In genomic region chr10:7702586-7702985, GRCm38 (mm10) we compare ENCODE assay signal across 25 mouse cellular contexts. TPM values are rescaled to one million over a fixed set of nuclear protein-coding genes. Genes with fewer than 3 reads are reported as not detected.
A peak's percentile ranks its signal among the peaks of the same experiment; 100 is the strongest.
DNase-seq lines count a peak whose midpoint lies in the region; ATAC-seq lines count a peak whose summit lies in the region.
"Had no signal": no experiment of that assay in that cellular context is flagged by ENCODE, and none has a peak within 500 bp of the region (broad histone marks: within the 10 kb centered on the region; RNA-seq: fewer than 3 reads in every experiment).

No protein-coding gene starts in this region.

- H3K27me3 ChIP-seq in heart, embryonic 13.5 days (replicated peaks) = no peaks in the 10 kb centered on the region
- H3K27me3 ChIP-seq in heart, embryonic 12.5 days (replicated peaks) = no peaks in the 10 kb centered on the region
- H3K27me3 ChIP-seq: embryonic facial prominence, embryonic 13.5 days; forebrain, embryonic 12.5 days; forebrain, embryonic 15.5 days; hindbrain, embryonic 12.5 days; hindbrain, embryonic 15.5 days had no signal

- no peak for ATAC-seq in heart, embryonic 13.5 days (ENCODE audit: extremely low read depth, insufficient number of reproducible peaks, low FRiP score, low TSS enrichment)
- ATAC-seq in heart, embryonic 12.5 days (ENCODE audit: insufficient number of reproducible peaks, low FRiP score) = no peak
- ATAC-seq: CD4-positive, CD25-positive, alpha-beta regulatory T cell, adult 4 months; forebrain, embryonic 15.5 days had no signal

- 87% methylated on average over 6 of the region's 6 CpGs for WGBS in heart, embryonic 13.5 days
- WGBS in heart, embryonic 12.5 days = 90% methylated on average over 6 of the region's 6 CpGs

- H3K4me3 ChIP-seq in heart, embryonic 13.5 days = no peak overlapping the region
- no peak overlapping the region for H3K4me3 ChIP-seq in heart, embryonic 12.5 days
- H3K4me3 ChIP-seq: embryonic facial prominence, embryonic 10.5 days; embryonic facial prominence, embryonic 13.5 days; erythroblast, embryonic 14.5 days; forebrain, embryonic 12.5 days; forebrain, embryonic 15.5 days; gastrocnemius, adult 2 months; hindbrain, embryonic 12.5 days; hindbrain, embryonic 15.5 days had no signal

- no peak overlapping the region for H3K4me2 ChIP-seq in heart, embryonic 13.5 days
- H3K4me2 ChIP-seq in heart, embryonic 12.5 days = no peak overlapping the region
- H3K4me2 ChIP-seq: embryonic facial prominence, embryonic 13.5 days; forebrain, embryonic 12.5 days; forebrain, embryonic 15.5 days; heart, embryonic 11.5 days; hindbrain, embryonic 12.5 days; hindbrain, embryonic 15.5 days had no signal

- peak; percentile 18 to 28 for DNase-seq in layer of hippocampus, adult 8-10 months (ENCODE audit: low spot score in 2 of 2)
- no peak for DNase-seq in layer of hippocampus, postnatal 10 days (ENCODE audit: low spot score in 2 of 2)
- DNase-seq in brain, adult 2 months (ENCODE audit: low read depth, low spot score) = peak; percentile 54
- no peak for DNase-seq in testis, postnatal 14 days (ENCODE audit: low spot score)
- DNase-seq: adrenal gland, adult 2 months; adrenal gland, postnatal 14 days; cerebellum, adult 11-12 months; cerebellum, adult 8-10 months; cerebellum, postnatal 10 days; cerebellum, postnatal 36 days; embryo, embryonic 11 days; gastrocnemius, adult 2 months; gastrocnemius, postnatal 14 days; heart, adult 18-20 months had no signal

- H3K36me3 ChIP-seq in heart, embryonic 13.5 days = peaks cover 95% of the 10 kb centered on the region
- H3K36me3 ChIP-seq in heart, embryonic 12.5 days = peaks cover 86% of the 10 kb centered on the region

- H3K4me1 ChIP-seq in heart, embryonic 13.5 days = no peaks in the 10 kb centered on the region
- no peaks in the 10 kb centered on the region for H3K4me1 ChIP-seq in heart, embryonic 12.5 days (replicated peaks)
- H3K4me1 ChIP-seq: embryonic facial prominence, embryonic 10.5 days; embryonic facial prominence, embryonic 13.5 days; forebrain, embryonic 12.5 days; forebrain, embryonic 15.5 days; hindbrain, embryonic 12.5 days; hindbrain, embryonic 15.5 days had no signal

- H3K27ac ChIP-seq in heart, embryonic 13.5 days (replicated peaks) = 0 out of 2 replicates have a peak overlapping the region, but pooled peaks have one; percentile 12
- no peak overlapping the region for H3K27ac ChIP-seq in heart, embryonic 12.5 days (ENCODE audit: poor library complexity, severe bottlenecking)
- H3K27ac ChIP-seq: embryonic facial prominence, embryonic 10.5 days; embryonic facial prominence, embryonic 13.5 days; forebrain, embryonic 12.5 days; forebrain, embryonic 15.5 days; gastrocnemius, adult 2 months; hindbrain, embryonic 12.5 days; hindbrain, embryonic 15.5 days had no signal

- no peaks in the 10 kb centered on the region for H3K9me3 ChIP-seq in heart, embryonic 13.5 days
- H3K9me3 ChIP-seq in heart, embryonic 12.5 days (replicated peaks) = no peaks in the 10 kb centered on the region
- H3K9me3 ChIP-seq: embryonic facial prominence, embryonic 10.5 days; embryonic facial prominence, embryonic 13.5 days; forebrain, embryonic 12.5 days; forebrain, embryonic 15.5 days; hindbrain, embryonic 12.5 days; hindbrain, embryonic 15.5 days had no signal

- 0 out of 2 replicates have a peak overlapping the region, but pooled peaks have one; percentile 10 for H3K9ac ChIP-seq in heart, embryonic 13.5 days
- H3K9ac ChIP-seq in heart, embryonic 12.5 days = no peak overlapping the region
- H3K9ac ChIP-seq: embryonic facial prominence, embryonic 13.5 days; forebrain, embryonic 12.5 days; forebrain, embryonic 15.5 days; hindbrain, embryonic 12.5 days; hindbrain, embryonic 15.5 days had no signal

RNA-seq across cellular contexts. Expression of gene Lats1, which starts 21.6 kb away (rescaled TPM):
- polyA plus RNA-seq in heart, embryonic 13.5 days (2015; fragmentation: Nextera tagmentation; extraction: Ambion mirVana) = 3.0 and 3.1 TPM in 2 replicates
- polyA plus RNA-seq in heart, embryonic 12.5 days (2016; fragmentation: Nextera tagmentation; extraction: Ambion mirVana) = 5.5 and 5.8 TPM in 2 replicates
- 10 to 100 TPM; 32.2 to 37.3 (median 35.2) TPM for total RNA-seq in layer of hippocampus, adult 8-10 months (2022)
- total RNA-seq in layer of hippocampus, postnatal 10 days (2021) = 10 to 100 TPM; 50.7 to 54.9 TPM

RNA-seq across cellular contexts. Expression of gene Pcmt1, which starts 21.6 kb away (rescaled TPM):
- polyA plus RNA-seq in heart, embryonic 13.5 days (2015; fragmentation: Nextera tagmentation; extraction: Ambion mirVana) = 117 and 134 TPM in 2 replicates
- 131 and 134 TPM in 2 replicates for polyA plus RNA-seq in heart, embryonic 12.5 days (2016; fragmentation: Nextera tagmentation; extraction: Ambion mirVana)
- 100 to 1,000 TPM; 157 to 165 (median 159) TPM for total RNA-seq in layer of hippocampus, adult 8-10 months (2022)
- 100 to 1,000 TPM; 130 to 133 TPM for total RNA-seq in layer of hippocampus, postnatal 10 days (2021)

RNA-seq across cellular contexts. Expression of gene Katna1, which starts 23.2 kb away (rescaled TPM):
- 30.8 and 32.2 TPM in 2 replicates for polyA plus RNA-seq in heart, embryonic 13.5 days (2015; fragmentation: Nextera tagmentation; extraction: Ambion mirVana)
- polyA plus RNA-seq in heart, embryonic 12.5 days (2016; fragmentation: Nextera tagmentation; extraction: Ambion mirVana) = 33.4 and 37.0 TPM in 2 replicates
- 10 to 100 TPM; 14.6 to 21.1 (median 17.6) TPM for total RNA-seq in layer of hippocampus, adult 8-10 months (2022)
- 10 to 100 TPM; 14.9 to 15.1 TPM for total RNA-seq in layer of hippocampus, postnatal 10 days (2021)

RNA-seq across cellular contexts. Expression of gene Nup43, which starts 35.3 kb away (rescaled TPM):
- 36.6 and 41.3 TPM in 2 replicates for polyA plus RNA-seq in heart, embryonic 13.5 days (2015; fragmentation: Nextera tagmentation; extraction: Ambion mirVana)
- 34.5 and 39.7 TPM in 2 replicates for polyA plus RNA-seq in heart, embryonic 12.5 days (2016; fragmentation: Nextera tagmentation; extraction: Ambion mirVana)
- 1 to 10 TPM; 5.8 to 9.9 (median 7.7) TPM for total RNA-seq in layer of hippocampus, adult 8-10 months (2022)
- total RNA-seq in layer of hippocampus, postnatal 10 days (2021) = 1 to 10 TPM; 7.2 to 9.2 TPM

Comparison
In these comparisons a context has a peak if more than half of its experiments do, and no peak if none do; other contexts are left out.
1. DNase-seq: peak in layer of hippocampus, adult 8-10 months (2 of 2) and brain, adult 2 months (single experiment); none in layer of hippocampus, postnatal 10 days (0 of 2) and testis, postnatal 14 days (single experiment).